Mouse (Mus musculus): ENCODE data around the gene Eps8l3.

GRCm38 (mm10) chr3:107917783-107918408, 40.9 kb downstream of the Eps8l3 start:
- TF ChIP-seq CTCF (IDR thresholded peaks at IDR 0.05; ENCODE audit: extremely low read depth, insufficient read depth, insufficient read length, insufficient replicate concordance) (no peak), POLR2A (IDR thresholded peaks at IDR 0.05; ENCODE audit: low read depth, low read length) (no peak)

Measured in spleen, adult 2 months (tissue).